Mouse (Mus musculus): Measurements from ENCODE around the gene Khdrbs2. TPM values are rescaled to one million over a fixed set of nuclear protein-coding genes. Genes with fewer than 3 reads are reported as not detected.
"Not testable (repeated sequence)": the region's sequence is repeated elsewhere in the genome, so short reads cannot be mapped to it uniquely, and the experiment has no call there.

The Khdrbs2 gene
- total RNA-seq, 4 experiments from 2014 or later, result 0.84 to 1.9 (median 1.2) TPM

DNA sequence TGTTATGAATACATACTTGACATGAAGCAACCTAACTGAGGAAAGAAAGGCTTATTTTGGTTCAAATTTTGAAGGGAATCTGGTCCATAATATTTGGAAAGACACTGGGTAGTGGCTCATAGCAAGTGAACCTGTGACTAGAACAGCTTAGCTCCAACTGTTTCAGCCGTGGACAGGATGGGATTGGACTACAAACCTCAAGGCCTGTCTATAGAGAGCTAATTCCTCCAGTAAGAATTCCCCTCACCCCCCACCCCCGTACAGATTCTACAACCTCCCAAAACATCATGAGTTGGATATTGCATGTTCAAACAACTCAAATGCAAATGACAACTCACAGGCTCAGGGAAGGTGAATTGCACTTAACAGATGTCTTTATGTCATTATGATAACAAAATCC lies 298.5 kb downstream of the Khdrbs2 start:
- no peak for DNase-seq

DNA sequence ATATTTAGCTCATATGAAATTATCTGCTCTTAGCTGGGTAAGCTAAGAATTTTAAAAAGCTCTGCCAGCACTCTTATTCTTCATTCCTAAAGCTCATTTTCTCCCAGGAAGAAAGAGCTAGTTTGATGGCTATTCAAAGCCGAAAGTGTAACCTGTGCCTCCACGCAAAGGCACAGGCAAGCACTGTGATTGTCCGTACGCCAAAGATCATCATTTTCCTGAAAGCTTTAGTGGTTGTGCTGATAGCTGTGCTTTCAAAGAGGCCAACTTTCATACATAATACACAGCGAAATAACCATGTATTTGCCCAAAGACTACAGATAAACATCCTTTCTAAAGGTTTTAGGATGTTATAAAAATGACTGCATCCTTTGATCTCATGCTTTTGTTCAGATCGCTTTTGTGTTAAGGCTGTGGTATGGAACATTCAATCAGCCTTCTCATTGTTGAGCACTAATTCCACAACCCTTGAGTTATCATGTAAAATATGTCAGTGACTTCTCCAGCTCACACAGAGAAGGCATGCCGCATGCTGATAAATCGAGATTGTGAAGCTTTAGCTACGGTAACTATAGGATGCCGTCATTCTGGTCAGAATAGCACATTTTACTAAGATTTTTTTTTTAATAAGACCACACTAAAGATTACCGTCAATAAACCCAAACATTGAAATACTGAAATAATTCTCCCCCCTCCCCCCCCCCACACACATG lies 299.1 kb downstream of the Khdrbs2 start:
- no peak for DNase-seq

DNA sequence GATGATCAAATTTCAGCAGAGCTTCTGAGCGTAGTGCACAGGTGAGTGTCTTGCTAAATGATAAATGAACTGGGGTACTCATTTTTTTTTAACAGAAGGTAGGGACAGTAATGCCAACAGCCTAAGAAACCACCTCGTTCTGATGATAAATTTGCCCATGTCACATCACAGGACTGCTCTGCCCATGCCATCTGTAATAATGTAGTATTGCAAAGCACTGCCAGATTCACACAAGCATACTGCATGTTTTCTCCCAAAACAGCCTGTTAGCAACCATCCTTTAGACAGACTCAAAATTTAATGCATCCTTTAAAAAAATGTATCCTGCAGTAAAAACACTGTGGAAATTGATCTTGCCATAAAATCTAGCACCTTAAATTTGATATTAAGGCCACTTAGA lies 315.4 kb downstream of the Khdrbs2 start:
- DNase-seq, result no peak

DNA sequence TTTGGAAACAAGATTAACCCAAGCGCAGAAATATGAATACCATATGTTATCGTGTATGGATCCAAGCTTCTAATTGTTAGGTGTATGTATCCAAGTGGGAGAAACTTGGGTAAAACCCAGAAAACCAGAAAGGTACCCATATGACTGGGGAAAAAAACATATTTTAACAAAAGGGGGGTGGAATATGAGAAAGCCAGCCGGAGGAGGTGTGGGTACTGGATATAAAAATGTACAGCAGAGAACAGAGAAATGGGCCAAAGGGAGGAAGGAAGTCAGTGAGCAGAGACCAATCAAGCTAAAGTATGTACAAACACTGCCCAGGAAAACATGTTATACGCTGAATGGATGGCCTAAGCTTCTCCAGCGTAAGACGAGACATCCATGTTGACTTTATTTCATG lies 330.9 kb downstream of the Khdrbs2 start:
- DNase-seq, result no peak

DNA sequence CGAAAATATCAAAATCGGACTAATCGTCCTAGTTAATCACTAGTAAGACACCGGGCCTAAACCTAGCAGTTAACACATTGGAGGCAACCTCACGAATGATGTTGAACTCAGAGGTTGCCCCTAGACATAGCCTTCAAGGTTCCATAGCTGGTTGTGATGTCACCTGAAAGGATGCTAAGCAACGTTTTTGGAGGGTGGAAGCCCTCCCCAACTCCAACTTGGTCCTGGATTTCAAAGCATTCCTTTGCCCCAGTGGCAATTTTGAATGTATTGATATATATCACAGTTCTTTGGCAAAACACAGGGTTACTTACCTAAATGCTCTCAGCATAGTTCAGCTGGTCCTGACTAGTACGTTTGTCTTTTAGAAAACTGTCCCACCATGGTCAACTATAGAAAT lies 374.7 kb downstream of the Khdrbs2 start, which contains the start of gene Gm5415:
Gm5415 (minus strand) TSS at position 101 of the 400 bp plus-strand sequence.
- DNase-seq, result not testable (repeated sequence)

DNA sequence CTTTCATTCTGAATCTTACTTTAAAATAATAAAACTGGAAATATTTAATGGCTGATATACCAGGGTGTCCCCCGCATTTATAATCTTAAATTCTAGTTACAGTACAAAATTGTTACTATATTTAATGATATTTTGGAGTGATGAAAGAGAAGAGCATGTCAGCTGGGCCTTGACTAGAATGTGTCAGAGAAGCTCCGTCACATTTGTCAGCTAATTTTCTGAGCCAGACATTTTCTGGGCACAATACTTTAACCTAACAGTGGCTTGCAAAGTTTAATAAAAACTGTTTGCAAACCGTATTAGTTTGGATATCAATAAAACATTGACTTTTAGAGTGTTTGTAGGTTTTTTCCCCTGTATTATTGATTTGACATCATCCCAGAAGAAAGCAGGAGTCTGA lies 380.9 kb downstream of the Khdrbs2 start:
- no peak for DNase-seq

DNA sequence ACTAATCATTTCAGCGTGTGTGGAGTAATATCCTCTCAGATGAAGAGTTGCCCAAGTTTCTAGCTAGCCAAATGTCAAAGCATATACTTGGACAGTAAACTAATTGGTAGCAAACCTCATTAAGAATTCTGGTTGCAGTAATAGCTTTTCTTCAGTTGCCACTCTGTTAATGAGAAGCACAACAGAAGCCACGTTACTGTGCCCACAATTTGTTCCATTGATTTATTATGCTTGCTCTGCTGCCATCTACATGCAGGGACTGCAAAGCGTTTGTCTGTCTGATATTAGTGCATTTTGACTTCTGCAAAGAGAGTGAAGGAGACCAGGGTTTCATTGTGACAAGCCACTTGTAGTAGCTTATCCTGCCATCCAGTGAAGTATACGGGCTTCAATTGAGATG lies 381.4 kb downstream of the Khdrbs2 start:
- no peak for DNase-seq

DNA sequence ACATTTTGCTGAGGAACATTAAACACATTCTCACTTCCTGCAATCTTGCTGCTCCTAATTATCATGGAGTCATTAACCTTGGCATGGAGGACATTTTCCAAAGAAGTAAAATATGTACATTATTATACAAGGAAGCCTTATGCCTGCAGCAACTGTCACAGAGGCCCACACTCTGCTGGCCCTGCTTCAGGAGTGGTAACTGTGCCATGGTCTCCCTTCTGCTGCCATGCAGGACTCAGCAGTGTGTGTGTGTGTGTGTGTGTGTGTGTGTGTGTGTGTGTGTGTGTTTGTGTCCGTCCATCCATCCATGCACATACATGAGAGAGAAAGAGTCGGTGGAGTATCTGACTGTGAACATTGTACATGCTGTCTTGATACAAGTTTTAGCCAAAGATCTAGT lies 396.4 kb downstream of the Khdrbs2 start:
- DNase-seq, result no peak

DNA sequence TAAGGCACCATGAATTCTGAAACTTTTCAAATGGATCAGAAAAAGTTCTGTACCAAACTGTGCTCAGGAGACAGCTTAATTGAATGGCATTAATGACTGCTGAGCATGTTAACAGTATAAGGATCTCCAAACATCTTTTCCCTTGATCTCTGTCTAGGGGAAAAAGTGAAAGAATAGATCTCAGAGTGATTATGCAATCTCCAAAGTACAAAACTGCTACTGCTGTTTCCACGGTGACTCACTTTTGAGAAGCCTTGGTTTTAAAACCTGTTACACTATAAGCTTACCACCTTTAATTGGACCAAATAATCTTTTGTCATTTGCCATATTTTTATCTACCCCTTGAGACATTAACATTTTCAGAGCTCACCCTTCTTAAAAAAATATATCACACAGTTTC lies 453.5 kb downstream of the Khdrbs2 start:
- no peak for DNase-seq

DNA sequence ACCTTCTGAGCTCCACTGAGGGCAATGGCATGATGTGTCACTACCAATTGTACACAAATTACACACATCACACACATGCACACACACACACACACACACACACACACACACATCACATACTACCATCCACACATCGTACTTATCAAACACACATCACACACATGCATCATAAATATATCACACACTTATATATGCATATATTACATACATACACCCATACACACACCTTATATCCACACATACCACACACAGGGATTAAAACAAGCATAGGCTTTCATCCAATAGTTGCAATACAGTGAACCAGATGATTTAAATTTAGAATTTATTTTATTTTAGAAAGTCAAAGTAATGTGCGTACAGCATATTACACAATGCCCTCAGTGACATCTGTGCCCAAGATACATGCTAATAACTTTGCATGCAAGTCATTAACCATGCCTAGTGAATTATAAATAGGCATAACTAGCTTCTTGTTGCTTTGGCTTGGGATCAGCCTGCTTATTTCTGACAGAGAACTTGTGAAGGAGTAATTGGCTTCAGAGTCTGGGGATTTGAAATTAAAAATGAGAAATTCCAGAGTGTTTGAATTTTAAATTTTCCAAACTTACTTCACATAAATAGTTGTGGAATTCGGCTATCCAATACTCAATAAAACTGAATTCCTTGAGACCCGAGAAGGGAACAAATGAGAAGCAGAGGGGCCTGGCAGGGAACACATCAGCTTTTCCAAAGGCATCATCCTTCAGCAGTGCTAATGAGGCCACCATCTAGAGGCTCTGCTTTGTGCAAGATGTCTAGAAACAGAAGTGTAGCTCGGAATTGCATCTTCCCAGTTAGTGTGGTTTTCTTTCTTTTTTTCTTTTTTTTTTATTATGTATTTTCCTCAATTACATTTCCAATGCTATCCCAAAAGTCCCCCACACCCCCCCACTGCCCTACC lies 460.2 kb downstream of the Khdrbs2 start:
- DNase-seq, result no peak

DNA sequence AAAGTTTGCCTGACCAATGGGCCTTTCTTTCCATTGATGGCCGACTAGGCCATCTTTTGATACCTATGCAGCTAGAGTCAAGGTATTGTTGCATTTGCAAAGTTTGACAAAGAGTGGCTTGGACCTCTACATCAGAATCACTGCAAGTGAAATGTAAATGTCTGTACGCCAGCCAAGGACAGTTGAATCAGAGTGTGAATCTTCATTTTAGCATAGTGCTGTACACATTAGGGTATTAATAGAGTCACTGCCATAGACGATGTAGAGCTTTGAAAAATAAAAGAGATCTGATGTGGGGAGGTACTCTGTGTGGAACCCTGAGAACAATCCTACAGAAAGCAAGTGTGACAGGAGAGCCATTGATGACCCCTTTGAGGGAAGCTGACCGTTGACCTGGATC lies 460.9 kb downstream of the Khdrbs2 start:
- no peak for DNase-seq

DNA sequence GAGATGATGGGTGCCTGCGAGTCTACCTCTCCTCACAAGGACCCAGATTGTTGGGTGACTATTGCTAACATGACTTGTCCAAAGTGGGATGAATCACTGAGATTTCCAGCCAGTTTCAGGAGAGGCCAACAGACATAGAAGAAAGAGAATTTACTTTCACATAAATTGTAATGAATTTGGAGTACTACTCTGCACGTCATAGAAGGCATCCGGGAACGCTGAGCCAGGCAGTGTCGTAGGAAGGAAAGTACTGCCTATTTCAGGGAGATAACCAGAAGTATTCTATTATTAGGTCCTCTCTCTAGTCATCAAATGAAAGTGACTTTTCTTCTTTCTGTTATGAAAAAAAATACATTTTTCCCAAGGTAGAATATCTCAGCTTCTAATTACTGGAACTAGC lies 466.6 kb downstream of the Khdrbs2 start:
- no peak for DNase-seq

DNA sequence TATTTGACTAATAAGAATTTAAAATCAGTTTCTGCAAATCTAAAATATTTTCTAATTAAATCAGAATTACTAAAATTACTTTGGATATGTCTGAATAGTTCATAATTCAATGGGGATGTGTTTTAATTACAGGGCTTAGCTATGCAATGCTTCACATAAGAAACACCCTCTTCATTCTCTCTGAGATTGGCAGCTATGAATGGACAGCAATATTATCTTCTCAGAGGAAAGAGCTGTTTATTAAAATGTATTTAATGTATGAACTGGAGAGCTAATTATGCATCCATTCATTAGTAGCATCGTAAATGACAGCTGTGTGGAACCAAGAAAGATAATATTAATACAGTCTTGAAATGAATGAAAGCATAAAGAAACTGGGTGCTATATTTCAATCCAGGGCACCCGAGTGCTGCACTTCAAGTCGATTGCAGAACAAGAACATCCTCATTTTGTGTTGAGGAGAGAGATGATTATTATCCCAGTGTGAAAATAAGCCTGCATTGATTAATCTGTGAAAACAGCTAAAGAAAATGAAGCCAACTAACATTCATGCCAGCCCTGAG lies 477.2 kb downstream of the Khdrbs2 start:
- DNase-seq, result no peak

DNA sequence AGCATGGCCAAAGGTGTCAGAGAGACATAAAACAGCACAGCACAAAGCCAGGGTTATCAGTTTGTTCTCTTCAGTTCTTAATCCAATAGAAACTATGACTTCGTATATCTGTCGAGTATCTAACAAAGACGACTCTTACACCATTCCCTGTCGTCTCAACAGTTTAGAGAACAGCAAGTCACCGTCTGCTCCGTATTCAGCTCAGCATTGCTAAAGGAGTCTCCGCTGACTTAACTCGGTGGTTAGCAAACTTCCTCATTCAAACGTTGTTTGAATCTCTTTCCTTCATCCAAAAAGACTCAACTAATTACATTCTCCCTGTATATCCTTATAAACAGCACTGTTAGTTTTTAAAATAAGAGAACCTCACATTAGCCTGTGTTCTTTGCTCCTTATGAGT lies 521.3 kb downstream of the Khdrbs2 start:
- no peak for DNase-seq

DNA sequence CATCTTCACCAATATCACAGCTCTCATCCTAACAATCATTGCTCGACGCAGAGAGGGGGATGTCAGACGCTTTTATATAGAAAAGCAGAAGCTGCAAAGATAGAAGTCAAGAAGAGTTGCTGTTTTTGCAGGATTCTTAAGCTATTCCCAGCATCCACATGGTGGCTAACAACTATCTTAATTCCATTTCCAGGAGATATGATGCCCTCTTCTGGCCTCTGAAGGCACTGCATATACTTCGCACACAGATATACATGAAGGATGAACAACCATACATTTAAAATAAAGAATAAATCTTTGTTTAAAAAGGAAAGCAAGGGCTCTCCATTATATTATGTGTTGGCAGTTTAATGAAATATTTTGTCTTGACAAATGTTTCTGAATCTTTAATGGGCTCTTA lies 527.6 kb downstream of the Khdrbs2 start:
- DNase-seq, result no peak

DNA sequence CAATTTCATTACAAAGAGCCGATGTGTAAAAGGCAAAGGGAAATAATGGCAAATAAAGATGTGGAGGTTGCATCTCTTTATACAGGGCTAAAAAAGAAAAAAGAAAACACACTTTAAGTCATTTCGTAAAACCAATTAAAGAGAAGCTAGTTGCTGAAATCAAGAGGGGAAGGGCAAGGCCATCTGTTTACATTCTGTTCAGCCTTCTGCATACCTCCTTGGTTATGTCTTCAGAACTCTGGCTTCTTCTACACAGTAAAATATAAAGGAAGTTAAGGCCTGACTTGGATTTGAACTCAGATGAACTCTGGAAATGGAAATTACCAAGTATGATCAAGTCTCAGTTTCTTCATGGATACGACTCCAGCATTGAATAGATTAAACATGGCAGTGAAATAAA lies 528.8 kb downstream of the Khdrbs2 start:
- DNase-seq, result no peak
